ENCODE assay signal across 27 mouse cellular contexts in the genomic region with DNA sequence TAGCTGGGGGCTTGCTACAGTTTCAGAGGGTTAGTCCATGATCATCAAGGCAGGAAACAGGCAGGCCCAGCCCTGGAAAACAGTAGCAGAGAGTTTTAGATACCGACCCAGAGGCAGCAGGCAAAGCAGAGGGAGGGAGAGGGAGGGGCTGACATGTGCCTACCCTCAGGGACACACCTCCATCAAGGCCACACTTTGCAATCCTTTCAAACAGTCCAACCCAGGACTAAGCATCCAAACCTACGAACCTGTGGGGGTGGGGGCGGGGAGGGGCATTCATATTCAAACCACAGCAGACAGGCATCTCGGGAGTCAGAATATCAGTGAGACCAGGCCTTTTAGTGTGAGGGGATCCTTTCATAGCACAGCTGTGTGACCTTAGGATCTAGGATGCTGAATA.
DNase-seq lines count a peak whose midpoint lies in the region; ATAC-seq lines count a peak whose summit lies in the region.
"Had no signal": no experiment of that assay in that cellular context is flagged by ENCODE, and none has a peak within 500 bp of the region (broad histone marks: within the 10 kb centered on the region; RNA-seq: fewer than 3 reads in every experiment).

No protein-coding gene starts in this region.

- ATAC-seq in forebrain, embryonic 11.5 days (replicated peaks; ENCODE audit: low FRiP score) = no peak
- ATAC-seq in hindbrain, embryonic 13.5 days (ENCODE audit: low FRiP score) = peak; percentile 28; the same call in 1 of the 2 replicates
- no peak for ATAC-seq in hindbrain, embryonic 12.5 days (ENCODE audit: low FRiP score)
- ATAC-seq in neural tube, embryonic 15.5 days (ENCODE audit: low FRiP score) = peak; percentile 38; the same call in 1 of the 2 replicates
- ATAC-seq: forebrain, embryonic 15.5 days; intestine, postnatal 0 days had no signal

- no peaks in the 10 kb centered on the region for H3K9me3 ChIP-seq in forebrain, embryonic 11.5 days (ENCODE audit: control insufficient read depth, low read length)
- no peaks in the 10 kb centered on the region for H3K9me3 ChIP-seq in forebrain, embryonic 10.5 days
- no peaks in the 10 kb centered on the region for H3K9me3 ChIP-seq in hindbrain, embryonic 13.5 days
- no peaks in the 10 kb centered on the region for H3K9me3 ChIP-seq in hindbrain, embryonic 12.5 days (replicated peaks)
- no peaks in the 10 kb centered on the region for H3K9me3 ChIP-seq in neural tube, embryonic 15.5 days (replicated peaks)
- H3K9me3 ChIP-seq: embryonic facial prominence, embryonic 15.5 days; forebrain, embryonic 15.5 days; hindbrain, embryonic 10.5 days; hindbrain, embryonic 15.5 days had no signal

- H3K4me3 ChIP-seq in forebrain, embryonic 11.5 days (ENCODE audit: low read depth, low read length) = no peak overlapping the region
- H3K4me3 ChIP-seq in forebrain, embryonic 10.5 days = no peak overlapping the region
- no peak overlapping the region for H3K4me3 ChIP-seq in hindbrain, embryonic 13.5 days
- no peak overlapping the region for H3K4me3 ChIP-seq in hindbrain, embryonic 12.5 days
- no peak overlapping the region for H3K4me3 ChIP-seq in neural tube, embryonic 15.5 days (replicated peaks)
- H3K4me3 ChIP-seq: embryonic facial prominence, embryonic 15.5 days; forebrain, embryonic 15.5 days; hindbrain, embryonic 10.5 days; hindbrain, embryonic 15.5 days had no signal

- no peak overlapping the region for H3K4me2 ChIP-seq in forebrain, embryonic 11.5 days (ENCODE audit: low read depth, low read length, severe bottlenecking)
- no peak overlapping the region for H3K4me2 ChIP-seq in hindbrain, embryonic 13.5 days
- no peak overlapping the region for H3K4me2 ChIP-seq in hindbrain, embryonic 12.5 days (replicated peaks)
- no peak overlapping the region for H3K4me2 ChIP-seq in neural tube, embryonic 15.5 days
- H3K4me2 ChIP-seq: embryonic facial prominence, embryonic 15.5 days; forebrain, embryonic 15.5 days; heart, embryonic 11.5 days; hindbrain, embryonic 15.5 days had no signal

- no peaks in the 10 kb centered on the region for H3K27me3 ChIP-seq in forebrain, embryonic 11.5 days (ENCODE audit: control insufficient read depth, insufficient read depth, low read length)
- no peaks in the 10 kb centered on the region for H3K27me3 ChIP-seq in forebrain, embryonic 10.5 days (ENCODE audit: poor library complexity, severe bottlenecking)
- H3K27me3 ChIP-seq in hindbrain, embryonic 13.5 days = no peaks in the 10 kb centered on the region
- H3K27me3 ChIP-seq in hindbrain, embryonic 12.5 days = no peaks in the 10 kb centered on the region
- H3K27me3 ChIP-seq in neural tube, embryonic 15.5 days (replicated peaks) = no peaks in the 10 kb centered on the region
- H3K27me3 ChIP-seq: CH12.LX; embryonic facial prominence, embryonic 15.5 days; forebrain, embryonic 15.5 days; hindbrain, embryonic 15.5 days had no signal

- no peak overlapping the region for H3K9ac ChIP-seq in forebrain, embryonic 11.5 days (ENCODE audit: low read length)
- no peak overlapping the region for H3K9ac ChIP-seq in hindbrain, embryonic 13.5 days
- no peak overlapping the region for H3K9ac ChIP-seq in hindbrain, embryonic 12.5 days
- no peak overlapping the region for H3K9ac ChIP-seq in neural tube, embryonic 15.5 days (replicated peaks)
- H3K9ac ChIP-seq: embryonic facial prominence, embryonic 15.5 days; forebrain, embryonic 15.5 days; hindbrain, embryonic 15.5 days had no signal

- DNase-seq in forebrain, embryonic 11.5 days (ENCODE audit: low spot score) = peak; percentile 27
- DNase-seq in forebrain, embryonic 10.5 days (ENCODE audit: extremely low spot score, low spot score) = no peak
- no peak for DNase-seq in neural tube, embryonic 10.5 days (ENCODE audit: extremely low spot score, low spot score)
- DNase-seq in R1 (ENCODE audit: low read depth, low spot score) (peak; percentile 40), adipocyte (ENCODE audit: low spot score) (no peak)
- DNase-seq: adrenal gland, adult 2 months; adrenal gland, postnatal 14 days; B cell, adult 2 months; cerebellum, adult 11 months; cerebellum, adult 2 months; cerebellum, adult 9-11 months; cerebellum, postnatal 25 days; embryo, embryonic 11 days; gastrocnemius, postnatal 10 days; gastrocnemius, postnatal 36 days; heart, postnatal 36 days; kidney, adult 2 months had no signal

- H3K4me1 ChIP-seq in forebrain, embryonic 11.5 days (replicated peaks; ENCODE audit: control insufficient read depth, insufficient read depth, low read length) = no peaks in the 10 kb centered on the region
- H3K4me1 ChIP-seq in forebrain, embryonic 10.5 days = no peaks in the 10 kb centered on the region
- 0 out of 2 replicates have a peak, but pooled peaks cover 4% of the 10 kb centered on the region for H3K4me1 ChIP-seq in hindbrain, embryonic 13.5 days (replicated peaks)
- no peaks in the 10 kb centered on the region for H3K4me1 ChIP-seq in hindbrain, embryonic 12.5 days
- no peaks in the 10 kb centered on the region for H3K4me1 ChIP-seq in neural tube, embryonic 15.5 days
- H3K4me1 ChIP-seq: embryonic facial prominence, embryonic 15.5 days; forebrain, embryonic 15.5 days; hindbrain, embryonic 15.5 days had no signal

- H3K36me3 ChIP-seq in forebrain, embryonic 11.5 days (ENCODE audit: control insufficient read depth, insufficient read depth, low read length) = no peaks in the 10 kb centered on the region
- H3K36me3 ChIP-seq in forebrain, embryonic 10.5 days (replicated peaks) = no peaks in the 10 kb centered on the region
- no peaks in the 10 kb centered on the region; the same call in 1 of the 2 replicates for H3K36me3 ChIP-seq in hindbrain, embryonic 13.5 days
- no peaks in the 10 kb centered on the region for H3K36me3 ChIP-seq in hindbrain, embryonic 12.5 days
- no peaks in the 10 kb centered on the region; the same call in 1 of the 2 replicates for H3K36me3 ChIP-seq in neural tube, embryonic 15.5 days
- H3K36me3 ChIP-seq: embryonic facial prominence, embryonic 15.5 days; forebrain, embryonic 15.5 days; hindbrain, embryonic 10.5 days; hindbrain, embryonic 15.5 days had no signal

- no peak overlapping the region for H3K27ac ChIP-seq in forebrain, embryonic 11.5 days (ENCODE audit: low read depth, low read length)
- H3K27ac ChIP-seq in forebrain, embryonic 10.5 days = no peak overlapping the region
- peak overlapping the region; percentile 8; the same call in 1 of the 2 replicates for H3K27ac ChIP-seq in hindbrain, embryonic 13.5 days
- no peak overlapping the region for H3K27ac ChIP-seq in hindbrain, embryonic 12.5 days
- H3K27ac ChIP-seq in neural tube, embryonic 15.5 days (replicated peaks) = no peak overlapping the region
- H3K27ac ChIP-seq: embryonic facial prominence, embryonic 15.5 days; forebrain, embryonic 15.5 days; hindbrain, embryonic 10.5 days; hindbrain, embryonic 15.5 days had no signal

- 66% methylated on average over 4 of the region's 4 CpGs for WGBS in forebrain, embryonic 11.5 days
- 68% methylated on average over 4 of the region's 4 CpGs for WGBS in forebrain, embryonic 10.5 days
- 62% methylated on average over 4 of the region's 4 CpGs for WGBS in hindbrain, embryonic 13.5 days
- 68% methylated on average over 4 of the region's 4 CpGs for WGBS in hindbrain, embryonic 12.5 days
- 75% methylated on average over 4 of the region's 4 CpGs for whole genome bisulfite sequencing in neural tube, embryonic 15.5 days

Comparison
In these comparisons a context has a peak if more than half of its experiments do, and no peak if none do; other contexts are left out.
1. ATAC-seq: peak in hindbrain, embryonic 13.5 days (single experiment) and neural tube, embryonic 15.5 days (single experiment); none in forebrain, embryonic 11.5 days (single experiment) and hindbrain, embryonic 12.5 days (single experiment).
2. DNase-seq: peak in forebrain, embryonic 11.5 days (single experiment) and R1 (single experiment); none in forebrain, embryonic 10.5 days (single experiment), neural tube, embryonic 10.5 days (single experiment) and adipocyte (single experiment).